7 mouse cellular contexts compared by ENCODE assay signal in the genomic region with DNA sequence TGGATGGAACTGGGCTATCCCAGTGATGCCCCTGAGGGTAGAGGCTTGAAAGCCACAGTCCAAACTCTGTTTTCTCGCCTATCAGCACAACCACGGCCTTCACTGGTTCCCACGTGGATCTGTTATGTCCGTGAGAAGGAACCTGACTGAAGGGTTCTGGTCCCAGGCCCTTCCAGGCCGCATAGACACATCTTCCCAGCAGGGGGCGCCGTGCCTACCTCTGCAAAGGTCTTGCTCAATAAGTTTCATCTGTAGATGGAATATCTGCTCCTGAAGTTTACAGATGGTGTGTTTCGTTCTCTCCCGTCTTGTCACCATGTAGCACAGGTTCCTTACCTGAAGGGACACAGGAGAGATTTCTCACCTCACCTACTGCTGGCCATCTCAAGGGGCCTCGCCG. TPM values are rescaled to one million over a fixed set of nuclear protein-coding genes. Genes with fewer than 3 reads are reported as not detected.
DNase-seq lines count a peak whose midpoint lies in the region; ATAC-seq and TF ChIP-seq lines count a peak whose summit lies in the region.

No protein-coding gene starts in this region.

- ATAC-seq in megakaryocyte, adult 5-6 weeks (ENCODE audit: poor library complexity, severe bottlenecking), result peak; percentile 43

- peaks cover 89% of the 10 kb centered on the region for H3K36me3 ChIP-seq in E14TG2a.4 (ENCODE audit: insufficient read depth, low read length)

- TF ChIP-seq CTCF in E14TG2a.4 (conservative IDR thresholded peaks at IDR 0.05; ENCODE audit: low read length), result peak; percentile 85

- H3K27me3 ChIP-seq in E14TG2a.4 (ENCODE audit: insufficient read depth, low read length), result no peaks in the 10 kb centered on the region

- DNase-seq in B cell, adult 2 months, result peak; percentile 87 to 88
- DNase-seq in c-Kit-positive CD71-positive TER-119-positive erythroid progenitor cells, embryonic 14.5 days (ENCODE audit: low spot score), result peak; percentile 80
- DNase-seq in gastrocnemius, adult 8-10 months (ENCODE audit: low spot score in 2 of 2), result peak; percentile 73 to 76
- peak; percentile 74 to 79 for DNase-seq in layer of hippocampus, postnatal 10 days (ENCODE audit: low spot score in 2 of 2)
- DNase-seq in spleen, adult 18-20 months, result peak; percentile 61 to 80

- H3K4me1 ChIP-seq in E14TG2a.4 (replicated peaks; ENCODE audit: low read depth, low read length), result peaks cover 85% of the 10 kb centered on the region

- H3K9me3 ChIP-seq in E14TG2a.4 (ENCODE audit: low read length), result no peaks in the 10 kb centered on the region

- no peak overlapping the region for H3K4me3 ChIP-seq in E14TG2a.4 (replicated peaks; ENCODE audit: low read length)

RNA-seq across cellular contexts. Expression of a gene that starts 36.6 kb away (rescaled TPM):
- 10 to 100 TPM in 1 of 4 experiments, 1 to 10 TPM in 3; 4.4 to 10.0 (median 9.1) TPM for total RNA-seq in gastrocnemius, adult 8-10 months (2022)
- 1 to 10 TPM; 8.3 to 8.7 TPM for total RNA-seq in layer of hippocampus, postnatal 10 days (2021)
- total RNA-seq in megakaryocyte, adult 5-6 weeks (2015), result 1.9 and 2.1 TPM in 2 replicates
- total RNA-seq in megakaryocyte, adult 5-6 weeks (2017), result 1.4 and 2.4 TPM in 2 replicates

RNA-seq across cellular contexts. Expression of a gene that starts 57.4 kb away (rescaled TPM):
- total RNA-seq in gastrocnemius, adult 8-10 months (2022), result 100 to 1,000 TPM; 497 to 597 (median 580) TPM
- total RNA-seq in layer of hippocampus, postnatal 10 days (2021), result 10 to 100 TPM; 75.5 to 82.7 TPM
- 103 and 111 TPM in 2 replicates for total RNA-seq in megakaryocyte, adult 5-6 weeks (2015)
- total RNA-seq in megakaryocyte, adult 5-6 weeks (2017), result 47.7 and 53.2 TPM in 2 replicates

RNA-seq across cellular contexts. Expression of a gene that starts 57.4 kb away (rescaled TPM):
- 10 to 100 TPM; 34.7 to 51.4 (median 36.2) TPM for total RNA-seq in gastrocnemius, adult 8-10 months (2022)
- total RNA-seq in layer of hippocampus, postnatal 10 days (2021), result 10 to 100 TPM; 24.8 to 25.8 TPM
- total RNA-seq in megakaryocyte, adult 5-6 weeks (2015), result 15.4 and 15.5 TPM in 2 replicates
- 5.1 and 6.3 TPM in 2 replicates for total RNA-seq in megakaryocyte, adult 5-6 weeks (2017)

Comparison
In these comparisons a context has a peak if more than half of its experiments do, and no peak if none do; other contexts are left out.
1. RNA of a gene that starts 57.4 kb away (total RNA-seq): 497 to 597 TPM in gastrocnemius, adult 8-10 months; 47.7 to 111 TPM in megakaryocyte, adult 5-6 weeks and 75.5 to 82.7 TPM in layer of hippocampus, postnatal 10 days; every median in the first group is over 4 times any median in the second.
2. Peak in every context shown above with its lines, with median percentiles within 50 percentile points of each other: DNase-seq.